Mouse (Mus musculus): ENCODE results near the gene Gtpbp1. TPM values are rescaled to one million over a fixed set of nuclear protein-coding genes. Genes with fewer than 3 reads are reported as not detected.

The Gtpbp1 gene
- total and polyA plus RNA-seq, 2 experiments: 8.1 to 12.8 TPM

DNA sequence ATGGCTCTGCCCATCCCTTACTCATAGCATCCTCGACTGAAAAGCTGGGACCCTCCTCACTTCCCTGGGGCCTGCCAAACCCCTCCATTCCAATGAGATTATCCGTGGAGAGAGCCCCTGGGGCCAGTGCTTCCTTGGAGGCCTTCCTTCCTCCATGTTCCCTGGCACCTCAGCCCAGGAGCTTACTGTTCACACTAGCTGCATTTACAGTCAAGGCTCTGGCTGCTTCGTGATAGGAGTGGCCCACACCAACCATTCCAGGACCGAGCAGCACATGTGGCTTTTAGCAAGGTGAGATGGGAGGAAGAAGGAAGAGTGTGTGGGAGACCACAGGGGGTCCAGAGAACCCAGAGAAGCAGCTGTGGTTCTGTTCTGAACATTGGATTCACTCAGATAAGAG is 63.2 kb downstream of the Gtpbp1 start:
- Histone ChIP-seq H3K4me1 (ENCODE audit: control insufficient read depth, insufficient read depth, low read length) (no peaks in the 10 kb centered on the region), H3K79me2 (ENCODE audit: control insufficient read depth, insufficient read depth, low read length) (no peaks in the 10 kb centered on the region), H3K4me3 (ENCODE audit: insufficient read depth, low read depth, low read length) (no peak overlapping the region), H3K9ac (ENCODE audit: low read depth, low read length) (no peak overlapping the region), H3K27me3 (ENCODE audit: control insufficient read depth, insufficient read depth, low read length) (no peaks in the 10 kb centered on the region), H3K36me3 (ENCODE audit: control insufficient read depth, insufficient read depth, low read length) (no peaks in the 10 kb centered on the region), H3K27ac (replicated peaks; ENCODE audit: insufficient read depth, low read depth, low read length) (no peak overlapping the region)
- TF ChIP-seq POLR2A (IDR thresholded peaks at IDR 0.05; ENCODE audit: extremely low read depth, insufficient read depth, low read length) (no peak), CTCF (IDR thresholded peaks at IDR 0.05; ENCODE audit: low read depth, low read length) (no peak)
- DNase-seq (ENCODE audit: extremely low read depth, low read depth, low spot score): no peak
- 74% methylated on average over 4 of the region's 4 CpGs for WGBS

DNA sequence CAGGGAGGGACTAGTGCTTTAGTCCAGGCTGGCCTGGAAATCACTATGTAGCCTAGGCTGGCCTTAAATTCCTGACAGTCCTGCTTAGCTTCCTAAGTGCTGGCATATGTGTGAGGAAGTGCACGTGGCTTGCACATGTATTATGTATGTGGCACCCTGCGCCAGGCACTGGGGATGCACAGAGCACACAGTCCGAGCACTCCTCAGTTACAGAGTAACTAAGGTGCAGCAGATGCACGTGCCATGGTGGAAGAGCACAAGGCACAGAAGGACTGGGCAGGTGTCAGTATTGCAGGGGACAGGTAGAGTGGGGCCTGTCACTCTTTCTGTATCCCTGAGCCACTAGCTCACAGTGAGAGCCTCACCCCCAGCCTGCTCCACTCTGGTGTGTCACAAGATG is 64.5 kb downstream of the Gtpbp1 start:
- Histone ChIP-seq H3K27ac (replicated peaks; ENCODE audit: insufficient read depth, low read depth, low read length) (no peak overlapping the region), H3K79me2 (ENCODE audit: control insufficient read depth, insufficient read depth, low read length) (no peaks in the 10 kb centered on the region), H3K4me3 (ENCODE audit: insufficient read depth, low read depth, low read length) (no peak overlapping the region), H3K27me3 (ENCODE audit: control insufficient read depth, insufficient read depth, low read length) (no peaks in the 10 kb centered on the region), H3K36me3 (ENCODE audit: control insufficient read depth, insufficient read depth, low read length) (no peaks in the 10 kb centered on the region), H3K4me1 (ENCODE audit: control insufficient read depth, insufficient read depth, low read length) (no peaks in the 10 kb centered on the region), H3K9ac (ENCODE audit: low read depth, low read length) (no peak overlapping the region)
- 76% methylated on average over 4 of the region's 4 CpGs for WGBS
- no peak for TF ChIP-seq POLR2A (IDR thresholded peaks at IDR 0.05; ENCODE audit: extremely low read depth, insufficient read depth, low read length)
- no peak for TF ChIP-seq CTCF (IDR thresholded peaks at IDR 0.05; ENCODE audit: low read depth, low read length)
- DNase-seq (ENCODE audit: extremely low read depth, low read depth, low spot score): no peak

DNA sequence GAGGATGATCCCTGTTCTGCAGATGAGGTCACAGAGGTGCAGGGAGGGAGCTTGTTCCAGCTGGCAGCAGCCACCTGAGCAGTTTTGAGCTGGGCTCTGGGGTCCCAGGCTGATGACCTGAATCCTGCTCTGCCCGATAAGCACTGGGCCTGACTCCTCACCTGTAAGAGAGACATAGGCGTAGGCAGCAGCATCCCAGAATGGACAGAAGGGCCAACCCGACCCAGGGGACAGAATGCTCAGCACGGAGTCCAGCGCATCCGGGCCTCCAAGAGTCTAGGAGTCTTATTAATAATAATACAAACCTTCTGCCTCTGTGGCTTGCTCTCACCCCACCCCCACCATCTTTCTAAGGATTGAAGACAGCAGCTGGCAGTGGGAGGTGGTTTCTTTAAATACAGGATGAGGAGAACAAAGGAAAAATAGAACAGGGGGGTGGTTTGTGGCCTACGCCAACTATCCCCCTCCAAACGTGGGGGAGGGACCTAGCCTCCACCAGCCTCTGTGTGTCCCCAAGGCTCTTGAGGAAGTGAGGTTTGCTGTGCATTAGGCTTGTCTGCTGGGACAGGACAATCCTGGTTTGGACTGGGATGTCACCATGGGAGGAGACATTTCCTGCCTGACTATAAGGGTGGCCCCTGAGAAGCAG is 65.5 kb downstream of the Gtpbp1 start:
- 80% methylated on average over 8 of the region's 8 CpGs for WGBS
- Histone ChIP-seq H3K36me3 (ENCODE audit: control insufficient read depth, insufficient read depth, low read length) (no peaks in the 10 kb centered on the region), H3K9ac (ENCODE audit: low read depth, low read length) (no peak overlapping the region), H3K27me3 (ENCODE audit: control insufficient read depth, insufficient read depth, low read length) (no peaks in the 10 kb centered on the region), H3K4me3 (ENCODE audit: insufficient read depth, low read depth, low read length) (no peak overlapping the region), H3K79me2 (ENCODE audit: control insufficient read depth, insufficient read depth, low read length) (no peaks in the 10 kb centered on the region), H3K4me1 (ENCODE audit: control insufficient read depth, insufficient read depth, low read length) (no peaks in the 10 kb centered on the region), H3K27ac (replicated peaks; ENCODE audit: insufficient read depth, low read depth, low read length) (no peak overlapping the region)
- DNase-seq (ENCODE audit: extremely low read depth, low read depth, low spot score): no peak
- TF ChIP-seq CTCF (IDR thresholded peaks at IDR 0.05; ENCODE audit: low read depth, low read length): no peak
- TF ChIP-seq POLR2A (IDR thresholded peaks at IDR 0.05; ENCODE audit: extremely low read depth, insufficient read depth, low read length): no peak

DNA sequence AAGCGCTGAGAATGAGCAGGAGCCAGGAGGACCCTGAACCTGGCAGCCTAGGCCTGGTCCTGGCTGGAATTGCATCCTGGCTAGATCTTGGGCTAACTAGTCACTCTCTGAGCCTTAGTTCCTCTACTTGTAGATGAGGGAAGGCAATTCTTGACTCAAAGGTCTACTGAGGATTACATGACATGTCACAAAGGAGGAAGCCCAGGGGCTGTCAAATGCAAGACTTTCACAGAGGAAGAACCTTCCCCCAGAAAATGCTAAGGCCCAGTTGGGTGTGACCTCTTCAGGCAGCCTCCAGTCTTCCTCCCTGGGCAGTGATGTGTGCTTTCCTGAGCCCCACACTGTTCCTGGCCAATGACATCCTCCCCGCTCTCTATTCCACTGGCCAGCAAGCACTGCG is 66.5 kb downstream of the Gtpbp1 start:
- Histone ChIP-seq H3K79me2 (ENCODE audit: control insufficient read depth, insufficient read depth, low read length) (no peaks in the 10 kb centered on the region), H3K27ac (replicated peaks; ENCODE audit: insufficient read depth, low read depth, low read length) (no peak overlapping the region)

DNA sequence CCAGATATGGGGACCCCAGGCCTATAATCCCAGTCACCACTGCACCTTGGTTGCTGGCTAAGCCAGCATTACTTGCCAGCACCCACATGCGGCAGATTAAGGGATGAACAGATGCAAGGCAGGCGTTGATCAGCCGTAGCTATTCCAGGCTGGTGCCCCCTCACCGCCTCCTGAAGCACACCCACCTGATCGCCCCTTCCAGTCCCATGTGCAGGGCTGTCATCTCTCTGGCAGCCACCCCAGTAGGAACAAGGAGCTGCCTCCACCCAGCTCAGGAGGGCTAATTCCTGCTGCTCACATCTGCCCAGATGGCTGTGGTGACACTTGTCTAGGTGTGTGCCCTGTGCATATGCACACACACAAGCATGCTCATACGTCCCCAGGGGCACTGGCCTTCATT is 70.3 kb downstream of the Gtpbp1 start:
- Histone ChIP-seq H3K4me3 (ENCODE audit: insufficient read depth, low read depth, low read length) (no peak overlapping the region), H3K79me2 (ENCODE audit: control insufficient read depth, insufficient read depth, low read length) (no peaks in the 10 kb centered on the region), H3K27me3 (ENCODE audit: control insufficient read depth, insufficient read depth, low read length) (no peaks in the 10 kb centered on the region), H3K27ac (replicated peaks; ENCODE audit: insufficient read depth, low read depth, low read length) (no peak overlapping the region), H3K36me3 (ENCODE audit: control insufficient read depth, insufficient read depth, low read length) (no peaks in the 10 kb centered on the region), H3K4me1 (ENCODE audit: control insufficient read depth, insufficient read depth, low read length) (no peaks in the 10 kb centered on the region), H3K9ac (ENCODE audit: low read depth, low read length) (no peak overlapping the region)
- 92% methylated on average over 6 of the region's 6 CpGs for WGBS
- TF ChIP-seq CTCF (IDR thresholded peaks at IDR 0.05; ENCODE audit: low read depth, low read length) (no peak), POLR2A (IDR thresholded peaks at IDR 0.05; ENCODE audit: extremely low read depth, insufficient read depth, low read length) (no peak)
- no peak for DNase-seq (ENCODE audit: extremely low read depth, low read depth, low spot score)

More for the DNA sequence above, 66.5 kb downstream of the Gtpbp1 start:
- Histone ChIP-seq H3K9ac (ENCODE audit: low read depth, low read length) (no peak overlapping the region), H3K27me3 (ENCODE audit: control insufficient read depth, insufficient read depth, low read length) (no peaks in the 10 kb centered on the region), H3K4me1 (ENCODE audit: control insufficient read depth, insufficient read depth, low read length) (no peaks in the 10 kb centered on the region), H3K4me3 (ENCODE audit: insufficient read depth, low read depth, low read length) (no peak overlapping the region), H3K36me3 (ENCODE audit: control insufficient read depth, insufficient read depth, low read length) (no peaks in the 10 kb centered on the region)
- 92% methylated on average over 3 of the region's 3 CpGs for WGBS
- TF ChIP-seq CTCF (IDR thresholded peaks at IDR 0.05; ENCODE audit: low read depth, low read length): no peak
- TF ChIP-seq POLR2A (IDR thresholded peaks at IDR 0.05; ENCODE audit: extremely low read depth, insufficient read depth, low read length): no peak
- DNase-seq (ENCODE audit: extremely low read depth, low read depth, low spot score): no peak

DNA sequence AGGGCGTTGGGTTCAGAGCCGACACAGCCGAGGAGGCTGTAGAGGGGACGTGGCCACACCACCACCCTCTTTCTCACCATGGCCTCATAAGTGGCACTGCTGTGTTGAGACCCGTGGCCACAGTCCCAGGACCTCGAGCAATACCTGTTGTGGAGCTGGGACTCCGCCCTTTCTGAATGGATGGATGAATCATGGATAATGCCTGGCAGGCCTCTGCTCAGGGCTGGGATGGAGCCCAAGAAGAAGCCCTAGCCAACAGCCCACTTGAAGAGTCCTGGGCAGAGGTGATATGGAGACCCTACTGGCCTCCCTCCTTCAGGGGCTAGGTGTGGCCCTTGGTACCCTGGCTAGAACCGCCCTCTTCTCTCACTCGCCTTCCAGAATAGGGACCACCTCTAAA is 72.4 kb downstream of the Gtpbp1 start:
- H3K36me3 ChIP-seq (ENCODE audit: control insufficient read depth, insufficient read depth, low read length): no peaks in the 10 kb centered on the region
- 90% methylated on average over 9 of the region's 9 CpGs for WGBS
- no peak for DNase-seq (ENCODE audit: extremely low read depth, low read depth, low spot score)
- H3K27ac ChIP-seq (replicated peaks; ENCODE audit: insufficient read depth, low read depth, low read length): no peak overlapping the region
- H3K27me3 ChIP-seq (ENCODE audit: control insufficient read depth, insufficient read depth, low read length): no peaks in the 10 kb centered on the region
- H3K4me3 ChIP-seq (ENCODE audit: insufficient read depth, low read depth, low read length): no peak overlapping the region
- no peaks in the 10 kb centered on the region for H3K79me2 ChIP-seq (ENCODE audit: control insufficient read depth, insufficient read depth, low read length)
- H3K9ac ChIP-seq (ENCODE audit: low read depth, low read length): no peak overlapping the region
- no peaks in the 10 kb centered on the region for H3K4me1 ChIP-seq (ENCODE audit: control insufficient read depth, insufficient read depth, low read length)
- TF ChIP-seq CTCF (IDR thresholded peaks at IDR 0.05; ENCODE audit: low read depth, low read length) (no peak), POLR2A (IDR thresholded peaks at IDR 0.05; ENCODE audit: extremely low read depth, insufficient read depth, low read length) (no peak)
